Mouse (Mus musculus): ENCODE results near the gene Pld5. TPM values are rescaled to one million over a fixed set of nuclear protein-coding genes. Genes with fewer than 3 reads are reported as not detected.
A peak's percentile ranks its signal among the peaks of the same experiment; 100 is the strongest.

Pld5 gene
- polyA plus RNA-seq, 1 experiment from 2014 or later, result 2.3 TPM

GRCm38 (mm10) chr1:176029063-176029462 is 246.0 kb downstream of the Pld5 start:
- Histone ChIP-seq H3K4me2 (replicated peaks) (no peak overlapping the region), H3K27ac (no peak overlapping the region), H3K9ac (no peak overlapping the region), H3K4me1 (no peaks in the 10 kb centered on the region), H3K36me3 (no peaks in the 10 kb centered on the region), H3K4me3 (no peak overlapping the region), H3K9me3 (no peaks in the 10 kb centered on the region), H3K27me3 (replicated peaks) (no peaks in the 10 kb centered on the region)
- no peak for ATAC-seq (ENCODE audit: low FRiP score, low read depth)
- 81% methylated on average over 1 of the region's 1 CpGs for WGBS

- WGBS, result 64% methylated on average over 3 of the region's 3 CpGs
- H3K4me2 ChIP-seq (replicated peaks), result no peak overlapping the region
- H3K36me3 ChIP-seq, result no peaks in the 10 kb centered on the region
Measured at GRCm38 (mm10) chr1:176028397-176028796, 246.7 kb downstream of the Pld5 start.

GRCm38 (mm10) chr1:176024501-176024900 is 250.6 kb downstream of the Pld5 start:
- Histone ChIP-seq H3K4me2 (replicated peaks) (no peak overlapping the region), H3K9me3 (no peaks in the 10 kb centered on the region), H3K27me3 (replicated peaks) (no peaks in the 10 kb centered on the region), H3K4me3 (no peak overlapping the region), H3K27ac (no peak overlapping the region), H3K4me1 (no peaks in the 10 kb centered on the region), H3K36me3 (no peaks in the 10 kb centered on the region), H3K9ac (no peak overlapping the region)
- WGBS, result 45% methylated on average over 1 of the region's 1 CpGs
- no peak for ATAC-seq (ENCODE audit: low FRiP score, low read depth)

More at GRCm38 (mm10) chr1:176028397-176028796, 246.7 kb downstream of the Pld5 start:
- Histone ChIP-seq H3K4me1 (no peaks in the 10 kb centered on the region), H3K27ac (no peak overlapping the region), H3K4me3 (no peak overlapping the region), H3K27me3 (replicated peaks) (no peaks in the 10 kb centered on the region), H3K9me3 (no peaks in the 10 kb centered on the region), H3K9ac (no peak overlapping the region)
- no peak for ATAC-seq (ENCODE audit: low FRiP score, low read depth)

- Histone ChIP-seq H3K36me3 (no peaks in the 10 kb centered on the region), H3K4me3 (no peak overlapping the region), H3K4me2 (replicated peaks) (no peak overlapping the region), H3K27ac (no peak overlapping the region), H3K9ac (no peak overlapping the region), H3K9me3 (no peaks in the 10 kb centered on the region), H3K4me1 (no peaks in the 10 kb centered on the region), H3K27me3 (replicated peaks) (no peaks in the 10 kb centered on the region)
- 73% methylated on average over 3 of the region's 3 CpGs for WGBS
- ATAC-seq (ENCODE audit: low FRiP score, low read depth), result no peak
Measured at GRCm38 (mm10) chr1:176018523-176018922, 256.6 kb downstream of the Pld5 start.

GRCm38 (mm10) chr1:176016076-176016475 is 259.0 kb downstream of the Pld5 start:
- H3K9me3 ChIP-seq, result no peaks in the 10 kb centered on the region
- WGBS, result 5% methylated on average over 3 of the region's 3 CpGs
- no peak overlapping the region for H3K27ac ChIP-seq
- no peaks in the 10 kb centered on the region for H3K36me3 ChIP-seq
- H3K9ac ChIP-seq, result no peak overlapping the region
- no peaks in the 10 kb centered on the region for H3K4me1 ChIP-seq
- no peaks in the 10 kb centered on the region for H3K27me3 ChIP-seq (replicated peaks)
- no peak overlapping the region for H3K4me3 ChIP-seq
- no peak for ATAC-seq (ENCODE audit: low FRiP score, low read depth)
- no peak overlapping the region for H3K4me2 ChIP-seq (replicated peaks)

- Histone ChIP-seq H3K9ac (no peak overlapping the region), H3K9me3 (no peaks in the 10 kb centered on the region), H3K27me3 (replicated peaks) (no peaks in the 10 kb centered on the region), H3K4me1 (no peaks in the 10 kb centered on the region), H3K4me2 (replicated peaks) (no peak overlapping the region), H3K36me3 (no peaks in the 10 kb centered on the region), H3K4me3 (no peak overlapping the region), H3K27ac (no peak overlapping the region)
- 10% methylated on average over 3 of the region's 3 CpGs for WGBS
- peak; percentile 61; the same call in 1 of the 2 replicates for ATAC-seq (ENCODE audit: low FRiP score, low read depth)
Measured at GRCm38 (mm10) chr1:176013497-176014268, 261.4 kb downstream of the Pld5 start.

- Histone ChIP-seq H3K27ac (no peak overlapping the region), H3K27me3 (replicated peaks) (no peaks in the 10 kb centered on the region)
- no peak for ATAC-seq (ENCODE audit: low FRiP score, low read depth)
Measured at GRCm38 (mm10) chr1:176011535-176011934, 263.6 kb downstream of the Pld5 start.

GRCm38 (mm10) chr1:176011072-176011471 is 264.0 kb downstream of the Pld5 start:
- Histone ChIP-seq H3K4me3 (no peak overlapping the region), H3K9me3 (no peaks in the 10 kb centered on the region), H3K4me2 (replicated peaks) (no peak overlapping the region), H3K27me3 (replicated peaks) (no peaks in the 10 kb centered on the region), H3K27ac (no peak overlapping the region), H3K36me3 (no peaks in the 10 kb centered on the region), H3K4me1 (no peaks in the 10 kb centered on the region), H3K9ac (no peak overlapping the region)
- no peak for ATAC-seq (ENCODE audit: low FRiP score, low read depth)

More at GRCm38 (mm10) chr1:176011535-176011934, 263.6 kb downstream of the Pld5 start:
- Histone ChIP-seq H3K4me2 (replicated peaks) (no peak overlapping the region), H3K4me1 (no peaks in the 10 kb centered on the region), H3K9me3 (no peaks in the 10 kb centered on the region), H3K36me3 (no peaks in the 10 kb centered on the region), H3K9ac (no peak overlapping the region), H3K4me3 (no peak overlapping the region)

- no peak overlapping the region for H3K9ac ChIP-seq
- WGBS, result 92% methylated on average over 2 of the region's 2 CpGs
- H3K36me3 ChIP-seq, result no peaks in the 10 kb centered on the region
- no peaks in the 10 kb centered on the region for H3K27me3 ChIP-seq (replicated peaks)
- no peak overlapping the region for H3K4me3 ChIP-seq
- H3K4me1 ChIP-seq, result no peaks in the 10 kb centered on the region
- no peak overlapping the region for H3K4me2 ChIP-seq (replicated peaks)
- H3K9me3 ChIP-seq, result no peaks in the 10 kb centered on the region
- H3K27ac ChIP-seq, result no peak overlapping the region
- ATAC-seq (ENCODE audit: low FRiP score, low read depth), result no peak
Measured at GRCm38 (mm10) chr1:176008411-176008810, 266.7 kb downstream of the Pld5 start.

GRCm38 (mm10) chr1:176000599-176000998 is 274.5 kb downstream of the Pld5 start:
- Histone ChIP-seq H3K4me1 (no peaks in the 10 kb centered on the region), H3K36me3 (no peaks in the 10 kb centered on the region), H3K9ac (no peak overlapping the region), H3K9me3 (no peaks in the 10 kb centered on the region), H3K27ac (no peak overlapping the region), H3K4me3 (no peak overlapping the region), H3K4me2 (replicated peaks) (no peak overlapping the region), H3K27me3 (replicated peaks) (no peaks in the 10 kb centered on the region)
- no peak for ATAC-seq (ENCODE audit: low FRiP score, low read depth)
- WGBS, result 72% methylated on average over 5 of the region's 5 CpGs

- Histone ChIP-seq H3K4me3 (no peak overlapping the region), H3K27ac (no peak overlapping the region), H3K36me3 (no peaks in the 10 kb centered on the region), H3K4me1 (no peaks in the 10 kb centered on the region), H3K27me3 (replicated peaks) (no peaks in the 10 kb centered on the region), H3K9ac (no peak overlapping the region), H3K4me2 (replicated peaks) (no peak overlapping the region), H3K9me3 (no peaks in the 10 kb centered on the region)
- WGBS, result 63% methylated on average over 7 of the region's 7 CpGs
- no peak for ATAC-seq (ENCODE audit: low FRiP score, low read depth)
Measured at GRCm38 (mm10) chr1:175997076-175997651, 277.9 kb downstream of the Pld5 start.

GRCm38 (mm10) chr1:175988912-175989311 is 286.2 kb downstream of the Pld5 start:
- Histone ChIP-seq H3K27ac (no peak overlapping the region), H3K4me3 (no peak overlapping the region), H3K4me1 (no peaks in the 10 kb centered on the region), H3K4me2 (replicated peaks) (no peak overlapping the region), H3K9ac (no peak overlapping the region), H3K27me3 (replicated peaks) (no peaks in the 10 kb centered on the region), H3K9me3 (no peaks in the 10 kb centered on the region), H3K36me3 (no peaks in the 10 kb centered on the region)
- ATAC-seq (ENCODE audit: low FRiP score, low read depth), result no peak
- WGBS, result 91% methylated on average over 4 of the region's 4 CpGs

- no peaks in the 10 kb centered on the region for H3K36me3 ChIP-seq
- H3K27me3 ChIP-seq (replicated peaks), result no peaks in the 10 kb centered on the region
- H3K9ac ChIP-seq, result no peak overlapping the region
- no peaks in the 10 kb centered on the region for H3K9me3 ChIP-seq
- H3K4me1 ChIP-seq, result no peaks in the 10 kb centered on the region
- 93% methylated on average over 5 of the region's 5 CpGs for WGBS
- no peak for ATAC-seq (ENCODE audit: low FRiP score, low read depth)
- no peak overlapping the region for H3K4me2 ChIP-seq (replicated peaks)
- no peak overlapping the region for H3K27ac ChIP-seq
- no peak overlapping the region for H3K4me3 ChIP-seq
Measured at GRCm38 (mm10) chr1:175988448-175988847, 286.7 kb downstream of the Pld5 start.
